Mouse (Mus musculus): ENCODE results near the gene Prcd. TPM values are rescaled to one million over a fixed set of nuclear protein-coding genes. Genes with fewer than 3 reads are reported as not detected.

The Prcd gene
- polyA plus RNA-seq, 1 experiment from 2014 or later = 0.12 TPM

Other genes starting within 250 kb of the Prcd start
- 1.1 and 1.2 TPM in 2 replicates for gene Rnf157, start 240.5 kb upstream of the Prcd start, polyA plus RNA-seq (2015; fragmentation: Nextera tagmentation; extraction: Ambion mirVana)
- 34.1 and 34.5 TPM in 2 replicates for gene Ubald2, start 219.4 kb upstream of the Prcd start, polyA plus RNA-seq (2015; fragmentation: Nextera tagmentation; extraction: Ambion mirVana)
- not detected in 2 replicates for gene Qrich2, start 187.3 kb upstream of the Prcd start, polyA plus RNA-seq (2015; fragmentation: Nextera tagmentation; extraction: Ambion mirVana)
- 47.6 and 47.9 TPM in 2 replicates for gene Prpsap1, start 159.3 kb upstream of the Prcd start, polyA plus RNA-seq (2015; fragmentation: Nextera tagmentation; extraction: Ambion mirVana)
- 23.7 and 24.3 TPM in 2 replicates for gene Sphk1, start 122.6 kb upstream of the Prcd start, polyA plus RNA-seq (2015; fragmentation: Nextera tagmentation; extraction: Ambion mirVana)
- 15.1 and 18.1 TPM in 2 replicates for gene Ube2o, start 72.1 kb upstream of the Prcd start, polyA plus RNA-seq (2015; fragmentation: Nextera tagmentation; extraction: Ambion mirVana)
- not detected in 2 replicates for gene Aanat, start 67.1 kb upstream of the Prcd start, polyA plus RNA-seq (2015; fragmentation: Nextera tagmentation; extraction: Ambion mirVana)
- gene Rhbdf2, start 26.5 kb upstream of the Prcd start, polyA plus RNA-seq (2015; fragmentation: Nextera tagmentation; extraction: Ambion mirVana) = 6.7 and 7.7 TPM in 2 replicates
- gene Cygb, start 779 bp downstream of the Prcd start, polyA plus RNA-seq (2015; fragmentation: Nextera tagmentation; extraction: Ambion mirVana) = 1.1 and 1.2 TPM in 2 replicates
- not detected in 2 replicates for gene St6galnac1, start 122.0 kb downstream of the Prcd start, polyA plus RNA-seq (2015; fragmentation: Nextera tagmentation; extraction: Ambion mirVana)
- 0.79 and 1.4 TPM in 2 replicates for gene Mxra7, start 174.5 kb downstream of the Prcd start, polyA plus RNA-seq (2015; fragmentation: Nextera tagmentation; extraction: Ambion mirVana)
- gene Mettl23, start 189.7 kb downstream of the Prcd start, polyA plus RNA-seq (2015; fragmentation: Nextera tagmentation; extraction: Ambion mirVana) = 31.6 and 33.0 TPM in 2 replicates
- 23.4 and 25.4 TPM in 2 replicates for gene Jmjd6, start 189.9 kb downstream of the Prcd start, polyA plus RNA-seq (2015; fragmentation: Nextera tagmentation; extraction: Ambion mirVana)
- 9.4 and 10.1 TPM in 2 replicates for gene Mfsd11, start 198.9 kb downstream of the Prcd start, polyA plus RNA-seq (2015; fragmentation: Nextera tagmentation; extraction: Ambion mirVana)
- 345 and 360 TPM in 2 replicates for gene Srsf2, start 199.6 kb downstream of the Prcd start, polyA plus RNA-seq (2015; fragmentation: Nextera tagmentation; extraction: Ambion mirVana)